Mouse (Mus musculus) heart, adult 11 months (tissue): ENCODE results near the gene Tmem120a.
A peak's percentile ranks its signal among the peaks of the same experiment; 100 is the strongest.

ENCODE experiments used
- DNase-seq: peaks from one replicate; pipeline ENCODE4 v3.0.0; 2022

The Tmem120a gene

GRCm38 (mm10) chr5:135731322-135731721 is 12.9 kb downstream of the Tmem120a start:
- peak; percentile 91 for DNase-seq

- DNase-seq, result peak; percentile 92
Measured at GRCm38 (mm10) chr5:135730916-135731315, 13.3 kb downstream of the Tmem120a start.

GRCm38 (mm10) chr5:135730278-135730677 is 14.0 kb downstream of the Tmem120a start:
- no peak for DNase-seq

GRCm38 (mm10) chr5:135729351-135729750 is 14.9 kb downstream of the Tmem120a start:
- DNase-seq, result peak; percentile 92

- DNase-seq, result peak; percentile 91
Measured at GRCm38 (mm10) chr5:135728361-135728760, 15.9 kb downstream of the Tmem120a start.

- peak; percentile 91 for DNase-seq
Measured at GRCm38 (mm10) chr5:135727871-135728270, 16.4 kb downstream of the Tmem120a start.

GRCm38 (mm10) chr5:135726641-135727346 is 17.5 kb downstream of the Tmem120a start:
- peak; percentile 99 for DNase-seq

- DNase-seq, result no peak
Measured at GRCm38 (mm10) chr5:135725991-135726390, 18.3 kb downstream of the Tmem120a start.

GRCm38 (mm10) chr5:135725391-135725841 is 18.8 kb downstream of the Tmem120a start:
- DNase-seq, result peak; percentile 98

GRCm38 (mm10) chr5:135724536-135725322 is 19.5 kb downstream of the Tmem120a start:
- peak; percentile 95 for DNase-seq

GRCm38 (mm10) chr5:135723165-135723751 is 21.0 kb downstream of the Tmem120a start:
- DNase-seq, result peak; percentile 86

GRCm38 (mm10) chr5:135722121-135722520 is 22.1 kb downstream of the Tmem120a start:
- DNase-seq, result peak; percentile 97

- no peak for DNase-seq
Measured at GRCm38 (mm10) chr5:135721076-135721475, 23.2 kb downstream of the Tmem120a start.

- DNase-seq, result peak; percentile 94
Measured at GRCm38 (mm10) chr5:135720121-135720520, 24.1 kb downstream of the Tmem120a start.

GRCm38 (mm10) chr5:135719586-135720120 is 24.6 kb downstream of the Tmem120a start:
- peak; percentile 93 for DNase-seq

GRCm38 (mm10) chr5:135715624-135716023 is 28.6 kb downstream of the Tmem120a start:
- peak; percentile 90 for DNase-seq

GRCm38 (mm10) chr5:135713441-135714218 is 30.6 kb downstream of the Tmem120a start:
- DNase-seq, result peak; percentile 99

GRCm38 (mm10) chr5:135712803-135713202 is 31.4 kb downstream of the Tmem120a start:
- peak; percentile 90 for DNase-seq

GRCm38 (mm10) chr5:135711582-135712355 is 32.5 kb downstream of the Tmem120a start:
- peak; percentile 79 for DNase-seq

GRCm38 (mm10) chr5:135710599-135711214 is 33.5 kb downstream of the Tmem120a start:
- peak; percentile 97 for DNase-seq

- DNase-seq, result peak; percentile 83
Measured at GRCm38 (mm10) chr5:135709716-135710115, 34.5 kb downstream of the Tmem120a start.
